Mouse (Mus musculus) midbrain, postnatal 0 days (tissue): Measurements from ENCODE around the gene Slc25a25. TPM values are rescaled to one million over a fixed set of nuclear protein-coding genes. Genes with fewer than 3 reads are reported as not detected.

ENCODE experiments used
- ATAC-seq: fragments of 200-750 bp; cut with Nextera tagmentation; 2 replicates; pipeline ENCODE4 v1.8.0; 2017; ENCODE audit warnings: moderate number of reproducible peaks, mild to moderate bottlenecking, moderate TSS enrichment, moderate library complexity; ENCODE audit not compliant: low FRiP score
- DNase-seq: peaks from one replicate; pipeline ENCODE4 v3.0.0-alpha.2; 2015; ENCODE audit warnings: low spot score
- H3K27ac ChIP-seq: fragments of 300-500 bp; sonication (generic); 2 replicates; pipeline ENCODE4 v1.5.1; 2014; ENCODE audit warnings: low read depth, mild to moderate bottlenecking, low read length, mixed read lengths
- H3K27me3 ChIP-seq: fragments of 300-500 bp; sonication (generic); 2 replicates; pipeline ENCODE4 v1.6.1; 2014; ENCODE audit warnings: low read length, control low read depth, mixed read lengths; ENCODE audit not compliant: insufficient read depth
- H3K36me3 ChIP-seq: fragments of 300-500 bp; sonication (generic); 2 replicates; pipeline ENCODE4 v1.6.1; 2014; ENCODE audit warnings: low read length, control low read depth, mixed read lengths; ENCODE audit not compliant: insufficient read depth
- H3K4me1 ChIP-seq: fragments of 300-500 bp; sonication (generic); 2 replicates; pipeline ENCODE4 v1.6.1; 2014; ENCODE audit warnings: mild to moderate bottlenecking, control low read depth, antibody characterized with exemption, low read length, mixed read lengths; ENCODE audit not compliant: insufficient read depth
- H3K4me2 ChIP-seq: fragments of 300-500 bp; sonication (generic); 2 replicates; pipeline ENCODE4 v1.6.1; 2014; ENCODE audit warnings: low read depth, mild to moderate bottlenecking, low read length, mixed read lengths; ENCODE audit not compliant: poor library complexity, severe bottlenecking
- H3K4me3 ChIP-seq: fragments of 300-500 bp; sonication (generic); 2 replicates; pipeline ENCODE4 v1.5.1; 2014; ENCODE audit warnings: low read depth, mild to moderate bottlenecking, low read length, moderate library complexity
- H3K9ac ChIP-seq: fragments of 300-500 bp; sonication (generic); replicated peaks from 2 replicates; pipeline ENCODE4 v1.6.1; 2014; ENCODE audit warnings: mild to moderate bottlenecking, low read length, moderate library complexity, mixed read lengths; ENCODE audit not compliant: poor library complexity, severe bottlenecking
- H3K9me3 ChIP-seq: fragments of 300-500 bp; sonication (generic); 2 replicates; pipeline ENCODE4 v1.6.1; 2016; ENCODE audit warnings: low read length, control low read depth
- CTCF ChIP-seq: IDR thresholded peaks from 2 replicates; pipeline ENCODE4 v1.5.1; 2016; ENCODE audit warnings: antibody characterized with exemption, mild to moderate bottlenecking
- WGBS: fragments of 180-500 bp; shearing (Covaris S2); extraction: QIAGEN DNeasy Blood & Tissue Kit; methylation state at CpG from one replicate; pipeline ENCODE4 v1.1.7; 2014; 5-methylcytosine and 5-hydroxymethylcytosine counted together
- polyA plus RNA-seq: library from polyadenylated mRNA; unstranded; fragments of >200 nt; fragmentation: Nextera tagmentation; extraction: Ambion mirVana; gene quantifications from 2 replicates; pipeline ENCODE4 v1.2.1, GENCODE M21; 2015
- total RNA-seq: library from RNA; depleted of rRNA; stranded (reverse); fragments of >200 nt; gene quantifications from 2 replicates; pipeline ENCODE4 v1.2.3, GENCODE M21; 2014

The Slc25a25 gene
- total and polyA plus RNA-seq, 2 experiments from 2014 or later: 53.4 to 69.2 TPM

DNA sequence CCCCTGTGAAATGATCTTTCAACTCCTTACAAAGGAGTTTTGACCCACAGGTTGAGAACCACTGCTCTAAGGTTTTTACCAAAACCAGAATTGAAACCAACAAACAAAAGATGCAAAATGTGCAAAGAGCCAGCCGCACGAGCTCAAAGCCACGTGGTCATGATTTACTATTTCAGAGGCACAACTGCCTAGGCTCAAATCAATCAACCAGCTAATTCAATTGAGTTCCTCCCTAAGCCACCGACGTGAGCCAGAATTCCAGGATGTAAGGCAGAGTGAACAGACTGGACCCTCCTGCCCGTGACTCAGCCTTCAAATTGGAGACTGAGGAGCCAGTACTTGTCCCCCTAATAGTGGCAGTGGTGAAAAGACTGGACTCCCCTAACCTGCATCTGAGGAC is 12.1 kb downstream of the Slc25a25 start:
- Histone ChIP-seq H3K4me1 (no peaks in the 10 kb centered on the region), H3K4me3 (no peak overlapping the region), H3K4me2 (no peak overlapping the region), H3K27me3 (no peaks in the 10 kb centered on the region), H3K36me3 (no peaks in the 10 kb centered on the region), H3K9ac (no peak overlapping the region), H3K27ac (0 out of 2 replicates have a peak overlapping the region, but pooled peaks have one; percentile 26), H3K9me3 (no peaks in the 10 kb centered on the region)
- no peak for TF ChIP-seq CTCF
- ATAC-seq: no peak
- WGBS: 42% methylated on average over 6 of the region's 6 CpGs
- no peak for DNase-seq

DNA sequence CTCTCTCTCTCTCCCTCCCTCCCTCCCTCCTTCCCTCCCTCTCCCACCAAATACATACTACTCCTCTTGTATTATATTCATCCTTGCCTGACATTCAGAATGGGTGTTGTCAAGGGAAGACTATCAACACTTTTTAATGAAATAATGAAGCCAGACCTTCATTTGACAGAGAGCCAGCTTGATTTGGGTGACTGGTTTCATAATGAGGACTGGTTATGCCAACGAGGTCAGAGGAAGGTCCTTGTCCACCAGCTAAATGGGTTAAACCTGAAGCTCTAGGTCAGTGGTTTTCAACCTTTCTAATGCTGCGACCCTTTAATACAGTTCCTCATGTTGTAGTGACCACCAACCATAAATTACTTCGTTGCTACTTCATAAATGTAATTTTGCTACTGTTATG is 12.5 kb downstream of the Slc25a25 start:
- Histone ChIP-seq H3K4me3 (no peak overlapping the region), H3K9me3 (no peaks in the 10 kb centered on the region), H3K9ac (no peak overlapping the region), H3K36me3 (no peaks in the 10 kb centered on the region), H3K4me2 (no peak overlapping the region), H3K27me3 (no peaks in the 10 kb centered on the region), H3K4me1 (no peaks in the 10 kb centered on the region), H3K27ac (no peak overlapping the region)
- 90% methylated on average over 3 of the region's 3 CpGs for WGBS
- no peak for TF ChIP-seq CTCF
- DNase-seq (no peak), ATAC-seq (no peak)

DNA sequence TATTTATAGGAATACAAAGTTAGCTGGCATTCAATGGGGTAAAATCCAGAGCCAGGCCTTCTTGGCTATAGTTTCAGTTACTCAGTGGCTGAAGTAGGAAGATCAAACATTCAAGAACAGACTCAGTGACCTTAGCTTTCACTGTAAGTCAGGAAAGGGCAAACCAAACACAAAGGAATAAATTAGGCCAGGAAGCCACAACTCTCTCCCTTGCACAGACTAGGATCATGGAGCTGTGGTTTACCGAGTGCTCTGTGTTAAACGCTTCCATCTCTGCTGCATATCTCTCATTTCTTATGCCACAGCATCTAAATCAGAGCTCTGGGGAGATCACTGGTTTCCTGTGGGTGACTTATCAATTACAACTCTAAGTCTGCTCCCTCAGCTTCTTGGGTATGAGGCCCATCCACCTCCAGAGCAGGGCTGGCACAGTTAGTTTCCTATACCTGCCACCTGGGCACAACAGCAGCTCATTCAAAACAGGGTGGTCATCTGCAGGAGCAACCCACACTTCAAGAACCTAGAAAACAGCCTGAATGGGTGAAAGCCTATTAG is 13.6 kb downstream of the Slc25a25 start:
- H3K4me3 ChIP-seq: no peak overlapping the region
- H3K27me3 ChIP-seq: no peaks in the 10 kb centered on the region
- DNase-seq (no peak), ATAC-seq (no peak)
- no peak for TF ChIP-seq CTCF
- H3K9ac ChIP-seq: no peak overlapping the region
- 64% methylated on average over 2 of the region's 2 CpGs for WGBS
- no peaks in the 10 kb centered on the region for H3K4me1 ChIP-seq
- H3K36me3 ChIP-seq: no peaks in the 10 kb centered on the region
- no peaks in the 10 kb centered on the region for H3K9me3 ChIP-seq
- H3K4me2 ChIP-seq: no peak overlapping the region
- H3K27ac ChIP-seq: peak overlapping the region; percentile 58

DNA sequence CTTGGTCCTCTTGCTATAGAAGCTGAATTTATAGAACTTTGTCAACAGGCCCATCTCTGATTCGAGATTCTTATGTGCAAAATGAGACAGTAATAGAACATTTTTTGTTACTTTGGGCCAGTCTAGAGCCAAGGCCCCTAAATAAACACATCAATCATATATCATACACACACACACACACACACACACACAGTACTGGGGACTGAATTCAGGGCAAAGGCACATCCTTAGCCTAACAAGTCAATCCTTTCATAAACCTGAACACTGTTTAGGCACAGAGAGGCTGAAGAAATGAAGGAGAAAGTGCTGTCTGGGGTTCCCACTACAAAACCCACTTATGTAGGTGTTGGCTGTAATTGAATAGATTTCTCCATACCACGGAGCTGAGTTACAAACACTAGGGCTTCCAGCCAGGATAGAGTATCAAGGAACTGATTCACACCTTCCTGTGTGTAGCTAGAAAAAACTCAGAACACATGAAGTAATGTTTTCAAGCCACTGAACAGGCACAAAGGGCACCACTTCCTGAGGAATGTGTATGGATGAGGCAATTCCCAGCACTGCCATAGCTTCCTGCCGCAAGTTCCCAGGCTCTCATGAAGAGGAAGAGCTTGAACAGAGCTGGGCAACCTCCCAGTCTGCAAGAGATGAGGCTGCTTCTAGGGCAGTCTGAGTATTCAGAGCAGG is 14.4 kb downstream of the Slc25a25 start:
- no peak for TF ChIP-seq CTCF
- Histone ChIP-seq H3K27ac (peak overlapping the region; percentile 58; the same call in 1 of the 2 replicates), H3K4me2 (no peak overlapping the region), H3K9me3 (no peaks in the 10 kb centered on the region), H3K36me3 (no peaks in the 10 kb centered on the region), H3K4me3 (no peak overlapping the region), H3K4me1 (0 out of 2 replicates have a peak, but pooled peaks cover under 1% of the 10 kb centered on the region), H3K27me3 (no peaks in the 10 kb centered on the region), H3K9ac (no peak overlapping the region)
- DNase-seq (peak; percentile 39), ATAC-seq (no peak)
- WGBS: 64% methylated on average over 3 of the region's 3 CpGs

DNA sequence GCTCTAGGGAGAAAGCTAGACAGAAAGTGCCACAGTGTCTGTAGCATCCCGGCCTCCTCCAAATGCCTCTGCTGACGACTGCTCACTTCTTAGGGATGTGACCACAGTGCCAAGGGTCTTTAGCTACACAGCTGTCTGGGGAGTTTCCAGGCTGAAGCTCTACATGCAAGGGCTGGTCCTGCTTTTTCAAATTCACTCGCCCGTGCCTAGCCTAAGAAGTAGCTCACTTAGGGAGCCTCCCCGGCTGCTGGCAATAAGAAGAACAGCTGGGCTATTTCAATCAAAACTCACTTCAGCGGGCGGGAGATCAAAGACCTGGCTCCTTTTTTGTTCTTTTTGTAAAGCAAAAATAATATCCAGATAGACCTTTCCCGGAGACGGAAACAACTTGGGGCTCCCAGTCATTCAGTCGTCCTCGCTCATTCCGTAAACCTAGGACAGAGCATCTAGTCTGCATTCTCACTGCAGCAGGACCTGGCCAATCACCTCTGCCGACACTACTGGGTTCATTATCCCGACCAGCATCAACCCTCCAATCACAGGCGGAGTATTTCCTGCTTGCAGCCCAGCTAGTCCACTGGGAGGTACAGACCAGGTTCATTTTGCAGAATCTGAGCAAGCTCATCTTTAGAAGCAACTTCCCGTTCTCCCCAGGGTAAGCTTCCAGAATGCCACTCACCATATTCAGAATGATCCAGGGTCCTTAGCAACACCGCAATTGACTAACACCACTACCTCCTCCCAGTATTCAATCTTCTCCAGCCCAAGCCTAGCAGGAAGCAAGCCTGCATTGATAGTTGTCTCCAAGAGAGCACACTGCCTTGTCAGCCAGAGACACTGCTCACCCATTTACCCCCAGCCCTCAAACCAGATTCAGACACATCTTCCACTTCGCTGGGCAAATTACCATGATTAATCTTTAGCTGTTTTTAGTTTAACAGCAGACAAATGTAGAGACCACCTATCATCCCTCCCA is 20.3 kb downstream of the Slc25a25 start:
- Histone ChIP-seq H3K27me3 (no peaks in the 10 kb centered on the region), H3K4me3 (peak overlapping the region; percentile 61), H3K9ac (peak overlapping the region; percentile 82), H3K36me3 (no peaks in the 10 kb centered on the region), H3K4me2 (peak overlapping the region; percentile 87), H3K4me1 (peaks cover 17% of the 10 kb centered on the region), H3K9me3 (no peaks in the 10 kb centered on the region), H3K27ac (peak overlapping the region; percentile 90)
- TF ChIP-seq CTCF: no peak; the same call in 1 of the 2 replicates
- DNase-seq: peak; percentile 97
- 3% methylated on average over 18 of the region's 18 CpGs for WGBS
- ATAC-seq: peak; percentile 95
